Mouse (Mus musculus) duodenum, adult 2 months (tissue): ENCODE measurements around the gene Lcn5. TPM values are rescaled to one million over a fixed set of nuclear protein-coding genes. Genes with fewer than 3 reads are reported as not detected.

Experiments
- polyA plus RNA-seq: library from polyadenylated mRNA; depleted of rRNA; stranded (reverse); fragments of >200 nt; gene quantifications from 2 replicates; pipeline ENCODE4 v1.2.3, GENCODE M21; 2012; ENCODE audit warnings: low replicate concordance; rRNA removed

Lcn5 gene
- not detected in 2 replicates for polyA plus RNA-seq

GRCm38 (mm10) chr2:25657652-25658051 is at the start of gene Lcn5:
TSS of gene Lcn5 (plus strand) at chr2:25657952.

DNA sequence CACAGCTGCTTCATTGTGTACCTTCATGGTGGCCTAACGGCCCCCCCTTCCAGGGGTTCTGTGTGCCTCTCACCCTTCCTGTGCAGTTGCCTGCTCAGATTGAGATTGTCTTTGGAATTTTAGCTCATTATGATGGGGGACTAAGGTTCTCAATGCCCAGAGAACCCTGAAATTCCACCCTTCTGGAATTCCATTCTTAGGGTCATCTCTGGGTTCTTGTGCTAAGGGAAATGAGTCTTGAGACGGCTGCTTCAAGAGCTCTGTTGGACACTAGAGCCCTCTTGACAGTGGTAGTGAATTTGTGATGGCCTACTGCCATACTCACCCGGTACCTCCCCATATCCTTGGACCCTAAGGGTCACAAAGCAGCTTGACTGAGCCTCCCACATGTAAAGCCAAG is 40.2 kb upstream of the Lcn5 start, which contains the start of gene Ccdc183:
Gene Ccdc183, minus strand, starts transcription at position 101 of the 400 bp plus-strand sequence.

DNA sequence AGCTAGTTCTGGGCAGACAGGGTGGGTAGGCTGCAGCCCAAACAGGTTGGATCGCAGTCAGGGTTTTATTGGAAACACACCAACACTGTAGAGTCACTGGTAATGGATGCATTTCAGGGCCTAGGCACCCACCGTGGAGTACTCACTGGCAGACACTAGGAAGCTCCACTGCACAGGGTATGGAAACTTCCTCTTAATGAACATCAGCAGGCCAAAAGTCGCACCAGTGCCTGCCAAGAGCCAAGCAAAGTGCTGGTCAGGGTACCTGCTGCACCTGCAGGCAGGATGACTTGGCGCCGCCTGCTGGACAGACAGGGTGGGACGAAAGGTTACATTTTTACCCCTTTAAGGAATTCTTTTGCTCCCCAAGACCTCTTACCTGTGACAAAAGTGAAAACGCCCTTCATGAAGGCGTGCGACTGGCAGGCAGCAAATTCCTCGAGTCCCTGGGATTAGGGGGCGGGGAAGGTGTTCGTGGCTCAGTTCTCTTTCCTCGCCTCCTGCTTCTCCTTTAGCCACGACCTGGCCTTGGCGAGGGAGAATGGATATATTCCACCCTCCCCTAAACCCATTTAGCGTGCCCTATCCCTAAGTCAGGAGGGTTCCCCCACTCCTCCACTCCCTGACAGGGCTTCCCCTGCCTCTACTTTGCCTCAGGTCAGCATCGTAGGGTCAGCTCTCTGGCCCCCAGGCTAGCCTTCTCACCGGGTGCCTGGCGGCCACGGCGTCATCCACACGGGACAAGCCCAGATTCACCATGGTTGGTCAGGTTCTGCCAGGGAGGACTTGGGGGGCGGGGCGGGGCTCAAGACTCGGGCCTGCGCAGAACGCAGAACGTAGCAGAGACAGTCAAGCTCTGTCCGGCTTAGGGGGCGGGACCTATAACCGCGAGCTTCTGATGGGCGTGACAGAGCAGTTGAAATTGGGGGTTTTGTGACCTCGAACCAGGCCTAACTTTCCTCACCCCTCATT is 36.2 kb upstream of the Lcn5 start, which contains the start of gene Tmem141:
Gene Tmem141, minus strand, starts transcription at position 777 of the 972 bp plus-strand sequence.

GRCm38 (mm10) chr2:25627811-25628210 is 29.9 kb upstream of the Lcn5 start, which contains the start of gene Fcna:
TSS of gene Fcna (minus strand) at chr2:25628030.

GRCm38 (mm10) chr2:25652902-25653301 is 4.8 kb upstream of the Lcn5 start, which contains the start of gene Lcn8:
TSS of gene Lcn8 (plus strand) at chr2:25653120.

GRCm38 (mm10) chr2:25676486-25676885 is 18.7 kb downstream of the Lcn5 start, which contains the start of gene Lcn6:
TSS of gene Lcn6 (plus strand) at chr2:25676786.

DNA sequence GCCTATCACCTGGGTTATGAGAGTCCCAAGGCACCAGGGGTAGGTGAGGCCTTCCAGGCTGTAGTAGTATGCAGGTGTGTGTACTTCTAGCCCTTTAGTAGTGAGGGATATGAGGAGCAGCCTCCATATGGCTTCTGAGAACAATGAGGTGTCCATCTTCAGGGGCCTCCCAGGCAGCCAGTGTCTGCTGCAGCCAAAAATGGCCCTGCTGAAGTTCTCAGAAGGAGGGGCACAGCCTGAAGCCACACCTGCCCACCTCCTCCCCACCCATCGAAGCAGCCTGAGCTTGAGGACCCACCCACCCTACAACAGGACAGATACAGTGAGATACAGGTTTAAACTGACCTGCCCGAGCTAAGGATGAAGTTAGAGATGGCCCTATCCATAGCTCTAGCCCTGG is 24.7 kb downstream of the Lcn5 start, which contains the start of gene Lcn10:
Gene Lcn10, plus strand, starts transcription at position 301 of the 400 bp plus-strand sequence.

DNA sequence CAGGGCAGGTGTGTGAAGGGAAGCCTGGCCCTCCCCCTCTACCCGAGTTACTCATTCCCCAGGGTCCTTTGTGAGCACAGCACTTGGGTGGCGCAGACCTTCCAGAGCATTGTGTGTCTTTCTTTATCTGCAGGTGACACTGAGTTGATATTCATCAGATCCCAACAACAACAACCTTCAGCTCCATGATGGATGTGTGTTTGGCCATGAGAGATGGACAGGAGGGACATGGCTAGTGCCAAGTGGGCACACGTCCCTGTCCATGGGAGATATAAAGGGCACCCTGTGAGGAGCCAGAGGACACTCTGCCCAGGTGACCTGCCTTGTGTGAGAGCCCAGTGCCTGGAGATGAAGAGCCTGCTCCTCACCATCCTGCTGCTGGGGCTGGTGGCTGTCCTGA is 42.0 kb downstream of the Lcn5 start, which contains the start of gene Obp2a:
Gene Obp2a, plus strand, starts transcription at position 301 of the 400 bp plus-strand sequence.

GRCm38 (mm10) chr2:25706643-25707481 is 49.1 kb downstream of the Lcn5 start, which contains the start of gene Bmyc:
TSS of gene Bmyc (plus strand) at chr2:25706739.

Other genes starting within 250 kb of the Lcn5 start
- gene Fut7, start 234.7 kb upstream of the Lcn5 start, polyA plus RNA-seq: 1.3 and 2.1 TPM in 2 replicates
- gene Abca2, start 229.2 kb upstream of the Lcn5 start, polyA plus RNA-seq: 16.8 and 36.7 TPM in 2 replicates
- 1.9 and 14.3 TPM in 2 replicates for gene Clic3, start 201.1 kb upstream of the Lcn5 start, polyA plus RNA-seq
- 81.4 and 115 TPM in 2 replicates for gene Paxx, start 196.9 kb upstream of the Lcn5 start, polyA plus RNA-seq
- 0.74 TPM in 1 of 2 replicates, not detected in the other for gene Ptgds, start 187.9 kb upstream of the Lcn5 start, polyA plus RNA-seq
- not detected in 2 replicates for gene Lcn12, start 164.0 kb upstream of the Lcn5 start, polyA plus RNA-seq
- 40.4 and 40.9 TPM in 2 replicates for gene Fbxw5, start 157.2 kb upstream of the Lcn5 start, polyA plus RNA-seq
- gene C8g, start 156.2 kb upstream of the Lcn5 start, polyA plus RNA-seq: 4.0 and 9.4 TPM in 2 replicates
- gene Traf2, start 111.0 kb upstream of the Lcn5 start, polyA plus RNA-seq: 9.0 and 10.8 TPM in 2 replicates
- gene Edf1, start 100.1 kb upstream of the Lcn5 start, polyA plus RNA-seq: 164 and 294 TPM in 2 replicates
- gene Mamdc4, start 83.1 kb upstream of the Lcn5 start, polyA plus RNA-seq: 1.1 and 1.9 TPM in 2 replicates
- 19.8 and 30.6 TPM in 2 replicates for gene Phpt1, start 82.7 kb upstream of the Lcn5 start, polyA plus RNA-seq
- gene Ajm1, start 76.2 kb upstream of the Lcn5 start, polyA plus RNA-seq: 1.4 and 1.7 TPM in 2 replicates
- gene Rabl6, start 49.4 kb upstream of the Lcn5 start, polyA plus RNA-seq: 56.5 and 60.5 TPM in 2 replicates
- not detected in 2 replicates for gene Ccdc183, start 40.3 kb upstream of the Lcn5 start, polyA plus RNA-seq
- 9.9 and 11.7 TPM in 2 replicates for gene Tmem141, start 35.9 kb upstream of the Lcn5 start, polyA plus RNA-seq
- 0.89 and 1.2 TPM in 2 replicates for gene Fcna, start 29.9 kb upstream of the Lcn5 start, polyA plus RNA-seq
- gene Lcn8, start 4.8 kb upstream of the Lcn5 start, polyA plus RNA-seq: not detected in 2 replicates
- not detected in 2 replicates for gene Lcn6, start 18.8 kb downstream of the Lcn5 start, polyA plus RNA-seq
- not detected in 2 replicates for gene Lcn10, start 24.8 kb downstream of the Lcn5 start, polyA plus RNA-seq
- gene Obp2a, start 42.1 kb downstream of the Lcn5 start, polyA plus RNA-seq: not detected in 2 replicates
- gene Bmyc, start 48.8 kb downstream of the Lcn5 start, polyA plus RNA-seq: 28.7 and 33.0 TPM in 2 replicates
- gene Obp2b, start 79.1 kb downstream of the Lcn5 start, polyA plus RNA-seq: not detected in 2 replicates
- not detected in 2 replicates for gene Lcn3, start 107.6 kb downstream of the Lcn5 start, polyA plus RNA-seq
- not detected in 2 replicates for gene Lcn11, start 119.1 kb downstream of the Lcn5 start, polyA plus RNA-seq
- not detected in 2 replicates for gene Gm13539, start 124.3 kb downstream of the Lcn5 start, polyA plus RNA-seq
- gene Glt6d1, start 157.9 kb downstream of the Lcn5 start, polyA plus RNA-seq: not detected in 2 replicates
- not detected in 2 replicates for gene Lcn9, start 165.2 kb downstream of the Lcn5 start, polyA plus RNA-seq
- not detected in 2 replicates for gene Sohlh1, start 189.3 kb downstream of the Lcn5 start, polyA plus RNA-seq
- 2.1 and 2.4 TPM in 2 replicates for gene Kcnt1, start 205.8 kb downstream of the Lcn5 start, polyA plus RNA-seq